Mouse (Mus musculus) heart, embryonic 14.5 days (tissue): ENCODE results near the gene Dnase2b. TPM values are rescaled to one million over a fixed set of nuclear protein-coding genes. Genes with fewer than 3 reads are reported as not detected.

Experiments used
- ATAC-seq: fragments of 200-750 bp; cut with Nextera tagmentation; 2 replicates; pipeline ENCODE4 v1.8.0; 2017; ENCODE audit warnings: low read depth, moderate TSS enrichment; ENCODE audit not compliant: insufficient number of reproducible peaks, insufficient read depth, low FRiP score
- H3K27ac ChIP-seq, 2 experiments: fragments of 200-500 bp in 1 of 2; fragments of 300-500 bp in 1 of 2; sonication (generic) in 1 of 2; replicated peaks in 1 of 2; 2 replicates each; pipeline ENCODE4 v1.5.1; 2012 to 2014; ENCODE audit warnings: low read depth in 2 of 2, low read length in 2 of 2, control low read depth in 1 of 2, mild to moderate bottlenecking in 1 of 2, mixed read lengths in 1 of 2; ENCODE audit not compliant: control insufficient read depth in 1 of 2, insufficient read depth in 1 of 2
- H3K27me3 ChIP-seq: fragments of 300-500 bp; sonication (generic); 2 replicates; pipeline ENCODE4 v1.6.1; 2014; ENCODE audit warnings: mild to moderate bottlenecking, low read length, control low read depth; ENCODE audit not compliant: control insufficient read depth, insufficient read depth
- H3K36me3 ChIP-seq: fragments of 300-500 bp; sonication (generic); 2 replicates; pipeline ENCODE4 v1.6.1; 2014; ENCODE audit warnings: mild to moderate bottlenecking, control low read depth, low read length, mixed read lengths; ENCODE audit not compliant: control insufficient read depth, insufficient read depth
- H3K4me1 ChIP-seq, 2 experiments: fragments of 200-500 bp in 1 of 2; fragments of 300-500 bp in 1 of 2; sonication (generic) in 1 of 2; 2 replicates each; pipeline ENCODE4 v1.6.1; 2012 to 2014; ENCODE audit warnings: low read length in 2 of 2, control low read depth in 1 of 2, mixed read lengths in 1 of 2; ENCODE audit not compliant: control insufficient read depth in 2 of 2, insufficient read depth in 2 of 2
- H3K4me2 ChIP-seq: fragments of 300-500 bp; sonication (generic); 2 replicates; pipeline ENCODE4 v1.6.1; 2014; ENCODE audit warnings: mild to moderate bottlenecking, low read length
- H3K4me3 ChIP-seq, 2 experiments: fragments of 200-500 bp in 1 of 2; fragments of 300-500 bp in 1 of 2; sonication (generic) in 1 of 2; 2 replicates each; pipeline ENCODE4 v1.5.1; 2012 to 2014; ENCODE audit warnings: low read length in 2 of 2, mild to moderate bottlenecking in 2 of 2, control low read depth in 1 of 2, low read depth in 1 of 2, moderate library complexity in 1 of 2; ENCODE audit not compliant: control insufficient read depth in 1 of 2, insufficient read depth in 1 of 2
- H3K9ac ChIP-seq: fragments of 300-500 bp; sonication (generic); 2 replicates; pipeline ENCODE4 v1.6.1; 2014; ENCODE audit warnings: mild to moderate bottlenecking, low read length
- H3K9me3 ChIP-seq: fragments of 300-500 bp; sonication (generic); 2 replicates; pipeline ENCODE4 v1.6.1; 2016; ENCODE audit warnings: low read length, control low read depth; ENCODE audit not compliant: control insufficient read depth
- WGBS: fragments of 180-500 bp; shearing (Covaris S2); extraction: QIAGEN DNeasy Blood & Tissue Kit; methylation state at CpG from one replicate; pipeline ENCODE4 v1.1.7; 2014; 5-methylcytosine and 5-hydroxymethylcytosine counted together
- polyA plus RNA-seq: library from polyadenylated mRNA; unstranded; fragments of >200 nt; fragmentation: Nextera tagmentation; extraction: Ambion mirVana; gene quantifications from 2 replicates; pipeline ENCODE4 v1.2.1, GENCODE M21; 2014

The Dnase2b gene
- polyA plus RNA-seq, 1 experiment from 2014 or later: not detected

DNA sequence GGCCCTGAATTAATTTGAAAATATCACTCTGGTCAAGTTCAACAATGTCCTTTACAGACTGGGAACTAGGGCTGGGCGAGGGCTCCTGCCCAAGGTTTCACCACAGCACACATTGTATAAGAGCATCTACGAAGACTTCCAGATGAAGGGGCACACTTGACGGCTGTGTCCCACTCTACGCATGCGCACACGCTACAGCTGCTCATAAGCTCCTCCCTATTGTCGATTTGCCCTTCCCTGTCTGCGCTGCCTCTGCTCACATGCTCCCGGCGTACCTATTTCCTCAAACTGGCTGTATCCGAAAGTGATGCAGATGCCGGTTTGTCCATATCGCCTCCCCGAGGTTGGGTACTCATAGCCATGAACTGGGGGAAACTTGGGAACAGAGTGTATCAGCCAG lies 28.8 kb downstream of the Dnase2b start:
- peaks cover 2 to 6% of the 10 kb centered on the region in 2 experiments; a peak in 2 of 4 replicates for H3K4me1 ChIP-seq
- H3K36me3 ChIP-seq: no peaks in the 10 kb centered on the region
- H3K4me2 ChIP-seq: no peak overlapping the region
- H3K9me3 ChIP-seq: no peaks in the 10 kb centered on the region
- H3K4me3 ChIP-seq: no peak overlapping the region
- 94% methylated on average over 14 of the region's 14 CpGs for WGBS
- H3K27me3 ChIP-seq: no peaks in the 10 kb centered on the region
- no peak overlapping the region for H3K9ac ChIP-seq
- no peak for ATAC-seq
- no peak overlapping the region for H3K27ac ChIP-seq

DNA sequence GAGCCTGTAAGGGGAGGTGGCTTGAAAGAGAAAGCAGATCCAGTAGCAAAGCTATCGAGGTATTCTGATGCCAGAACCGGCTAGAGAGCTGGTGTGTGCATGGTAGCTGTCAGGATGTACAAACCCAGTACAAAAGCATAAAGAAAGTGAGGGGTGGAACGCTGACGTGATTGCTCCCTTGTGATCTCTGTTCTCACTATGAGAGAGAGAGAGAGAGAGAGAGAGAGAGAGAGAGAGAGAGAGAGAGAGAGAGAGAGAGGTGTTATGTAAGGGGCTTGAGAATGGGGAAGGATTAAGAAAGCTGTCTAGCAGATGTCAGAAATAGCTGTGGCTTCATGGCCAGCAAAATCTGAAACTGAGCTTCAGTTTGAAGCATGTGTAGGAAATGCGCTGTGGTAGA lies 31.5 kb downstream of the Dnase2b start:
- no peak for ATAC-seq
- Histone ChIP-seq H3K4me3 (no peak overlapping the region), H3K27ac (no peak overlapping the region), H3K4me2 (peak overlapping the region; percentile 43), H3K27me3 (no peaks in the 10 kb centered on the region), H3K9me3 (no peaks in the 10 kb centered on the region), H3K36me3 (no peaks in the 10 kb centered on the region), H3K9ac (no peak overlapping the region; the same call in 1 of the 2 replicates), H3K4me1 (peaks cover 2 to 6% of the 10 kb centered on the region in 2 experiments; a peak in 2 of 4 replicates)
- 44% methylated on average over 5 of the region's 5 CpGs for WGBS

DNA sequence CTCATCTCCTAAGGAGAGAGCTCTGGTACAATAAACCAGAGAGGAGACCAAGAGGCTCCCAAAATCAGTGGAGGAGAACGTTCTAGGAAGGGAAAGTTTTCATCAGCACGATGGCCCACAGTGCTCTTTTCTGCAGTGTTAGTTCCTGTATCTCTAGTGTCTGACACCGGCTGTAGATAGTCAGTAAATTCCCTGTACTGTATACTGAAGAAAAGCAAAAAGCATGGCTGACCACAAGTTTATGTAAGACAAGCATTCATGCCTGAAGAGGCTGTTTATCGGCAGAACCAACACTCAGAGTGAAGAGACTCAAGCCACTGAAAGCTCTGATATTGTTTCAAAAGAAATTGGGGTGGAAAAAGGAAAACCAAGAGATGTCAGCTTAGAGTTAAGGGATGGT lies 31.9 kb downstream of the Dnase2b start:
- no peak overlapping the region for H3K4me3 ChIP-seq
- H3K4me1 ChIP-seq: peaks cover 2 to 6% of the 10 kb centered on the region in 2 experiments; a peak in 2 of 4 replicates
- no peaks in the 10 kb centered on the region for H3K27me3 ChIP-seq
- WGBS: 65% methylated on average over 4 of the region's 4 CpGs
- peak overlapping the region; percentile 43 for H3K4me2 ChIP-seq
- no peak overlapping the region; the same call in 1 of the 2 replicates for H3K9ac ChIP-seq
- no peaks in the 10 kb centered on the region for H3K9me3 ChIP-seq
- ATAC-seq: no peak
- H3K27ac ChIP-seq: no peak overlapping the region
- H3K36me3 ChIP-seq: no peaks in the 10 kb centered on the region

DNA sequence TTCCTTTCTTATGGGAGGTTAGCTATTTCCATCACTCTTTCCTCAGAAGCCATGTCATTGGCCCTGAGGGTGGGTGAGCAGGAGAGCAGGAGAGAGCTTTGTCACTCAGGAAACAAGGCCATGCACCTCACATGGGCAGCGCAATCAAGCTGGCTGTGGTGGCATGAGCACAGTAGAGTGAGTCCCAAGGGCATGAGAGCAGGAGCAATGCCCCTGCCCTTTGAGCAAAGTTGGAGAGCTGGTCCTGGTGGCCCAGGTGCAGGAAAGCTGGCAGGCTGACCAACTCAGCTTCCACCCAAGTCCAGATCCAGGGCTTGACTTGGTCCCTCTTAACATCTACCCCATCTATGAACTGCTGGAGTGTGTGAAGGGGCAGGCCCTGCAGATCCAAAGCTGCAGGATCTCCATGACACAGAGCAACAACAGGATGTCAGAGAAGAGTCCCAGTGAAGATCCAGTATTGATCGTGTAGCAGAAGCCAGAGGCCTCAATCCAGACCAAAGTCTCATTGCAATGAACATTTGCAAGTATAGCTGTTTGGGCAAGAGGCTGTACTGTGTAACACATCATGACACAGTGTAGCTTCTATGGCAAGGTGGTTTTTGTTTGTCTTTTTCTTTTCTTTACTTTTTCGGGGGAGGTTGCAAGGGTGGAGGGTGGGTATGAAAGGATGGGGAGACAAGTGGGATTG lies 35.2 kb downstream of the Dnase2b start:
- H3K9me3 ChIP-seq: no peaks in the 10 kb centered on the region
- ATAC-seq: no peak
- H3K4me2 ChIP-seq: no peak overlapping the region
- H3K27ac ChIP-seq: no peak overlapping the region
- H3K9ac ChIP-seq: no peak overlapping the region
- peaks cover 2 to 6% of the 10 kb centered on the region in 2 experiments; a peak in 2 of 4 replicates for H3K4me1 ChIP-seq
- no peaks in the 10 kb centered on the region for H3K36me3 ChIP-seq
- 77% methylated on average over 3 of the region's 3 CpGs for WGBS
- H3K4me3 ChIP-seq: no peak overlapping the region
- H3K27me3 ChIP-seq: no peaks in the 10 kb centered on the region

DNA sequence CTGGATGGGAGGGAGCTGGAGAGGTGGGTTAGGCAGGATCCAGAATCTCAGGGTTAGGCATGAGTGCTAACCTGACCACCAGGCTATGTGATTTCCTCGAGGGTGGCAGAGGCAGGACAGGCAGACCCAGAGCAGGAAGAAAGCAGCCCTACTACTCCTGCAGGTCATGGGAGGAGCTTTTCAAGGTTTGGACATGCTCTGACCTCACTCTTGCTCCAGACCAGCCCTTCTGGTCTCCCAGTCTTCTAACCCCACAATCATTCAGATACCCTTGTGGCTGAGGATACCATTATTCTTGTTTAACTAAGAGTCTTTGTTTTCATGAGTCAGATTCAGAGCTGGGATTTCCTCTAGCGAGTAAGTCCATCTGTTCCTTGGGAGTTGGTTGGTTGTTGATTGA lies 37.8 kb downstream of the Dnase2b start:
- Histone ChIP-seq H3K9ac (no peak overlapping the region), H3K27ac (no peak overlapping the region), H3K36me3 (no peaks in the 10 kb centered on the region), H3K4me2 (no peak overlapping the region), H3K4me1 (no peaks in the 10 kb centered on the region), H3K9me3 (no peaks in the 10 kb centered on the region), H3K27me3 (no peaks in the 10 kb centered on the region), H3K4me3 (no peak overlapping the region)
- ATAC-seq: no peak
- 71% methylated on average over 2 of the region's 2 CpGs for WGBS

DNA sequence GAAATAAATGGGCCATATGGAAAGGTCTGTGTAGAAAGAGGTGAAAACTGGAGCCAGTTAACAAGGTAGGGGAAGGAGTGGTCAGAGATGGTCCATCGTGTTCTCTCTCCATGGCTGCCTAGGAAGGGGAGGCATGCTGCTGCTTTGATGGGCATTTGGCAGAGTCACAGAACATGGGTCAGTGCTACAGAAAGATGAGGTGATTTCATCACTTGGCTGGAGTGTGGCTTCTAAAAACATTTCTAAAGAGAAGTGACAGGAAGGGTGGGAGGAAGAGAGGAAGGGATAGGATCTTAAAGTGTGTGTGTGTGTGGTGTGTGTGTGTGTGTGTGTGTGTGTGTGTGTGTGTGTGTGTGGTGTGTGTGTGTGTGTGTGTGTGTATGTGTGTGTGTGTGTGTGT lies 44.1 kb downstream of the Dnase2b start:
- H3K4me3 ChIP-seq: no peak overlapping the region
- H3K4me2 ChIP-seq: no peak overlapping the region
- WGBS: 60% methylated on average over 1 of the region's 1 CpGs
- H3K36me3 ChIP-seq: no peaks in the 10 kb centered on the region
- no peaks in the 10 kb centered on the region for H3K4me1 ChIP-seq
- H3K9me3 ChIP-seq: no peaks in the 10 kb centered on the region
- no peak overlapping the region for H3K27ac ChIP-seq
- no peak for ATAC-seq
- no peak overlapping the region for H3K9ac ChIP-seq
- H3K27me3 ChIP-seq: no peaks in the 10 kb centered on the region

DNA sequence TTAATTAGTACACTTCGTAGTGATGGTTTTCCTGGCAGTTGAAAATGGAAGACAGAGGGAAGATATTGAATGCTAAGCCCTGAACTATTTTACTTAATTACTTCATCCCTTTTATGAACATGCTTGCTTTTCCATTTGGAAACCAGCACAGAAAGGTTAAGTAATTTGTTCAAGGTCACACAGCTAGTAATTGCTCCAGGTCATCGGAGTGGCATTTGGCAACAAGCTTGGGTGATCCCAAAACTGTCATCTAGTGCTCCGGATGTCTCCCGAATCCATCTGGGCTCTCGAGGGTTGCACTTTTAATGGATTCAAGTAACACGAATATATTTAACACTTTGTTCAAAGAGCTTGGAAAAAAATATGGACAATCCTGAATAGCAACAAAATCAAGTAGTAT lies 44.5 kb downstream of the Dnase2b start:
- H3K4me3 ChIP-seq: no peak overlapping the region
- no peaks in the 10 kb centered on the region for H3K36me3 ChIP-seq
- H3K9me3 ChIP-seq: no peaks in the 10 kb centered on the region
- no peak overlapping the region for H3K4me2 ChIP-seq
- ATAC-seq: no peak
- H3K27ac ChIP-seq: no peak overlapping the region
- H3K4me1 ChIP-seq: no peaks in the 10 kb centered on the region
- no peaks in the 10 kb centered on the region for H3K27me3 ChIP-seq
- 89% methylated on average over 6 of the region's 6 CpGs for WGBS
- no peak overlapping the region for H3K9ac ChIP-seq
